Mouse (Mus musculus): Measurements from ENCODE around the gene 9430015G10Rik.

GRCm38 (mm10) chr4:156168611-156169010 is 58.8 kb downstream of the 9430015G10Rik start:
- TF ChIP-seq CTCF (IDR thresholded peaks at IDR 0.05; ENCODE audit: extremely low read depth, insufficient read length, insufficient replicate concordance, low read depth, low read length) (no peak), POLR2A (IDR thresholded peaks at IDR 0.05; ENCODE audit: low read depth, low read length) (no peak)

Data from small intestine, adult 2 months (tissue).